Mouse (Mus musculus): ENCODE data around the gene Ppcdc.

Ppcdc gene

GRCm38 (mm10) chr9:57345902-57346301 is 94.0 kb downstream of the Ppcdc start:
- DNase-seq = no peak

- no peak for DNase-seq
Measured at GRCm38 (mm10) chr9:57343752-57344151, 96.2 kb downstream of the Ppcdc start.

- DNase-seq = no peak
Measured at GRCm38 (mm10) chr9:57342906-57343474, 96.9 kb downstream of the Ppcdc start.

GRCm38 (mm10) chr9:57342186-57342585 is 97.7 kb downstream of the Ppcdc start:
- DNase-seq = no peak

GRCm38 (mm10) chr9:57340361-57340760 is 99.6 kb downstream of the Ppcdc start:
- no peak for DNase-seq

- no peak for DNase-seq
Measured at GRCm38 (mm10) chr9:57339577-57340210, 100.2 kb downstream of the Ppcdc start.

GRCm38 (mm10) chr9:57338706-57339105 is 101.2 kb downstream of the Ppcdc start:
- no peak for DNase-seq
